Mouse (Mus musculus) stomach, postnatal 0 days (tissue): ENCODE measurements around the gene Arhgef28. TPM values are rescaled to one million over a fixed set of nuclear protein-coding genes. Genes with fewer than 3 reads are reported as not detected.

Source experiments
- ATAC-seq: fragments of 200-750 bp; cut with Nextera tagmentation; 2 replicates; pipeline ENCODE4 v1.8.0; 2017; ENCODE audit not compliant: low FRiP score, low TSS enrichment
- DNase-seq: peaks from one replicate; pipeline ENCODE4 v3.0.0-alpha.2; 2016; ENCODE audit warnings: low spot score
- H3K27ac ChIP-seq: fragments of 300-500 bp; sonication (generic); replicated peaks from 2 replicates; pipeline ENCODE4 v1.5.1; 2014; ENCODE audit warnings: mild to moderate bottlenecking, control low read depth
- H3K27me3 ChIP-seq: fragments of 300-500 bp; sonication (generic); 2 replicates; pipeline ENCODE4 v1.6.1; 2014; ENCODE audit warnings: low read length; ENCODE audit not compliant: control insufficient read depth, insufficient read depth
- H3K36me3 ChIP-seq: fragments of 300-500 bp; sonication (generic); 2 replicates; pipeline ENCODE4 v1.6.1; 2014; ENCODE audit warnings: low read length, mixed read lengths; ENCODE audit not compliant: control insufficient read depth, insufficient read depth
- H3K4me1 ChIP-seq: fragments of 300-500 bp; sonication (generic); replicated peaks from 2 replicates; pipeline ENCODE4 v1.6.1; 2014; ENCODE audit warnings: antibody characterized with exemption; ENCODE audit not compliant: control insufficient read depth, insufficient read depth
- H3K4me2 ChIP-seq: fragments of 300-500 bp; sonication (generic); replicated peaks from 2 replicates; pipeline ENCODE4 v1.6.1; 2014; ENCODE audit warnings: low read depth, mild to moderate bottlenecking, control low read depth, moderate library complexity
- H3K4me3 ChIP-seq: fragments of 300-500 bp; sonication (generic); 2 replicates; pipeline ENCODE4 v1.5.1; 2014; ENCODE audit warnings: low read depth, low read length, control low read depth
- H3K9ac ChIP-seq: fragments of 300-500 bp; sonication (generic); 2 replicates; pipeline ENCODE4 v1.6.1; 2014; ENCODE audit warnings: mild to moderate bottlenecking, low read length, control low read depth, mixed read lengths
- H3K9me3 ChIP-seq: fragments of 300-500 bp; sonication (generic); 2 replicates; pipeline ENCODE4 v1.6.1; 2016; ENCODE audit warnings: low read length; ENCODE audit not compliant: control insufficient read depth
- CTCF ChIP-seq: IDR thresholded peaks from 2 replicates; pipeline ENCODE4 v1.5.1; 2016; ENCODE audit warnings: antibody characterized with exemption, low read depth, mild to moderate bottlenecking, moderate library complexity
- EP300 ChIP-seq: optimal IDR thresholded peaks from 2 replicates; pipeline ENCODE3; 2016; ENCODE audit warnings: antibody characterized with exemption
- WGBS: fragments of 180-500 bp; shearing (Covaris S2); extraction: QIAGEN DNeasy Blood & Tissue Kit; methylation state at CpG from one replicate; pipeline ENCODE4 v1.1.7; 2014; 5-methylcytosine and 5-hydroxymethylcytosine counted together
- polyA plus RNA-seq: library from polyadenylated mRNA; unstranded; fragments of >200 nt; fragmentation: Nextera tagmentation; extraction: Ambion mirVana; gene quantifications from 2 replicates; pipeline ENCODE4 v1.2.1, GENCODE M21; 2015

The Arhgef28 gene
- polyA plus RNA-seq, 1 experiment from 2014 or later = 23.1 TPM

DNA sequence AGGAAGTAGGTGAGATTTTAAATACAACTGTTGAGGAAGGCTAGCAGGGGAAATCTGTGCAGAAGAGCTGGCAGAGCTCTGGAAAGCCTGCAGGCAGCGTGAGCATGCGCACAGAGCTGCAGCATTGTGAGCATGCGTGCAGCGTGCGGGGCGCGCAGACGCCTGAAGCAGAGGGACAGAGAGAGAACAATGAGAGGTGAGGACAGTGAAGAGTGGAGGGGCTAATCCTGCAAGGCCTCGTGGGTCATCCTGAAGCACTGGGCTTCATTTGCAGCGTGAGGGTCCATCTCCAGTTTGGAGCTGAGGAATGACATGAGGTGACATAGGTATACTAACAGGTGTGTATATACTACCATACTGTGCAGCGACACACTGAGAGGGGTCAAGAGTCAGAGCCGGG is 35.0 kb downstream of the Arhgef28 start:
- H3K4me1 ChIP-seq = no peaks in the 10 kb centered on the region
- H3K9ac ChIP-seq = no peak overlapping the region
- DNase-seq = no peak
- no peaks in the 10 kb centered on the region for H3K27me3 ChIP-seq
- no peak for TF ChIP-seq EP300
- no peak for TF ChIP-seq CTCF
- H3K9me3 ChIP-seq = no peaks in the 10 kb centered on the region
- no peak for ATAC-seq
- no peaks in the 10 kb centered on the region for H3K36me3 ChIP-seq
- 88% methylated on average over 12 of the region's 12 CpGs for WGBS
- no peak overlapping the region for H3K4me3 ChIP-seq
- no peak overlapping the region for H3K27ac ChIP-seq
- H3K4me2 ChIP-seq = no peak overlapping the region

DNA sequence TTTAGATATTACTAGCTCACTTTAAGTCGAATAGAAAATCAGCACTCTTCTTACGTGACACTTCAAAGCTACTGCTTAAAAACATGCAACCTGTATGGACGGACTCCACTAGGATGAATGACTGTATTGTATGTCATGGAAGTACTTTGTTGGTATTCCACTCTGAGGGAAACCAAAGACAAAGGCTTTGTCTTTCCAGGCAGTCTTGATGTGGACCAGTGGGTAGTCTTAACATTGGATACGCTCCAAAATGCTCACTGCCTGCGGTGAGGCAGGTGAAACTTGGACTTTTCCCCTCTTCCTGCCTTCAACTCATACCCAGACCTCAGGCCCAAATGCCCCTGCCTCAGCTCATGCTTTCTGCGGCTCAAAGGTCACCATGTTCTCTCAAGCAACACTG is 41.4 kb downstream of the Arhgef28 start:
- Histone ChIP-seq H3K4me3 (no peak overlapping the region), H3K4me1 (no peaks in the 10 kb centered on the region), H3K4me2 (no peak overlapping the region), H3K36me3 (no peaks in the 10 kb centered on the region), H3K27ac (no peak overlapping the region), H3K9me3 (no peaks in the 10 kb centered on the region), H3K27me3 (no peaks in the 10 kb centered on the region), H3K9ac (no peak overlapping the region)
- TF ChIP-seq EP300 = no peak
- DNase-seq = no peak
- ATAC-seq = peak; percentile 40; the same call in 1 of the 2 replicates
- WGBS = 70% methylated on average over 6 of the region's 6 CpGs

DNA sequence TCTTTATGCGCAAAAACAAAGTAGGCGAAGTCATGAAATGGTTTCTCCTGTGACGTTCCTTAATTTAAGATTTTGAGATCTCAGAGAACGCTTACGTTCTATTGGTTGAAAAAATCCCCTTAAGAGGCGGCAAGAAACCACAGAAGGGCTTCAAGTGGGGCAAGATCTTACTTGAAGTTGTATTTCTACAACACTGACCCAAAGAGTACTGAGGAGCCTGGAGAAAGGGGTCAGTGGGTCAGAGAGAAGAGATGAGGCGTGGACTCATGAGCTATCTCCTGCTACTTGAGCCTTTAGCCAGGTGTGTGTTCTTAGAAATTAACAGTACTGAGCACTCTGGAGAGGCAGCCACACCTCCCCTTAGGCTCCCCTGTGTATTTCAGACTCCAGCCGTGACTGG is 44.7 kb downstream of the Arhgef28 start:
- Histone ChIP-seq H3K27ac (no peak overlapping the region), H3K9ac (no peak overlapping the region), H3K4me1 (no peaks in the 10 kb centered on the region), H3K4me2 (no peak overlapping the region), H3K4me3 (no peak overlapping the region), H3K9me3 (no peaks in the 10 kb centered on the region), H3K36me3 (no peaks in the 10 kb centered on the region), H3K27me3 (no peaks in the 10 kb centered on the region)
- DNase-seq (no peak), ATAC-seq (no peak)
- 92% methylated on average over 8 of the region's 8 CpGs for WGBS
- TF ChIP-seq EP300 (no peak), CTCF (no peak)

DNA sequence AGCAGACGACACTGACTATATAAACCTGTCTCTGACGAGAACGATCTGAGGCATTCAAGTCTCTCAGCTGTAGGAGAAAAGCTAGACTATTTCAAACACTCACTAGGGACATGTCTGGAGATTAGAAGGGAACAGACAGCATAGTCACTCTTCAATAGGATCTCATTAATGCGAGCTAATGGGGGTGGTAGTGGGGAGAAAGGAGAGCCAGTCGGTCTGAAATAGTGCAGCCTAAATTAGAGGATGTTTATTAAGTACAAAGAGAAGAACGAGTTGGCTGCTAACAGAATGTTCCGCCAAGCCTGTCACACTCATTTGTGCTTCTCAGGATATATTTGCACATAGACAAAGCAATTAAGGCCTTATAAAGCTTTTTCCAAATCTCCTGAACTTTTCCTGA is 49.6 kb downstream of the Arhgef28 start:
- 55% methylated on average over 7 of the region's 7 CpGs for WGBS
- Histone ChIP-seq H3K9me3 (no peaks in the 10 kb centered on the region), H3K9ac (no peak overlapping the region), H3K4me1 (no peaks in the 10 kb centered on the region), H3K27ac (no peak overlapping the region), H3K4me3 (no peak overlapping the region), H3K4me2 (no peak overlapping the region), H3K36me3 (no peaks in the 10 kb centered on the region), H3K27me3 (no peaks in the 10 kb centered on the region)
- no peak for ATAC-seq
- TF ChIP-seq CTCF (no peak), EP300 (no peak)
- DNase-seq = no peak

DNA sequence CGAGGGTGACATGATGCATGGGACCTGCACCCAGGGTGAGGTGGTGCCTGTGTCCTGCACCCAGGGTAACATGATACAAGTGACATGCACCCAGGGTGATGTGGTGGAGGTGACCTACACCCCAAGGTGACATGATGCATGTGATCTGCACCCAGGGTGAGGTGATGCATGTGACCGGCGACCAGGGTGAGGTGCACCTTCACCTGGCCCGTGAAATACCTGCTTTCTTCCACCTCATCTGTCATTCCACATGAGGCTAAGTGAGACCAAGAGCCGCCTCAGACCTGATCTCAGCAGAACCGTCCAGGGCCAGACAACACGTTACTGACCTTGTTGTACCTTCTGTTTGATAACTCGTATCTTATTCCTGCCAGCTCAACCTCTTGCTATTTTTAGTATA is 53.5 kb downstream of the Arhgef28 start:
- TF ChIP-seq EP300 = no peak
- no peak for TF ChIP-seq CTCF
- Histone ChIP-seq H3K27ac (no peak overlapping the region), H3K4me3 (no peak overlapping the region), H3K9me3 (no peaks in the 10 kb centered on the region), H3K9ac (no peak overlapping the region), H3K4me2 (no peak overlapping the region), H3K4me1 (no peaks in the 10 kb centered on the region), H3K36me3 (no peaks in the 10 kb centered on the region), H3K27me3 (no peaks in the 10 kb centered on the region)
- no peak for DNase-seq
- 69% methylated on average over 8 of the region's 8 CpGs for WGBS
- ATAC-seq = peak; percentile 74

DNA sequence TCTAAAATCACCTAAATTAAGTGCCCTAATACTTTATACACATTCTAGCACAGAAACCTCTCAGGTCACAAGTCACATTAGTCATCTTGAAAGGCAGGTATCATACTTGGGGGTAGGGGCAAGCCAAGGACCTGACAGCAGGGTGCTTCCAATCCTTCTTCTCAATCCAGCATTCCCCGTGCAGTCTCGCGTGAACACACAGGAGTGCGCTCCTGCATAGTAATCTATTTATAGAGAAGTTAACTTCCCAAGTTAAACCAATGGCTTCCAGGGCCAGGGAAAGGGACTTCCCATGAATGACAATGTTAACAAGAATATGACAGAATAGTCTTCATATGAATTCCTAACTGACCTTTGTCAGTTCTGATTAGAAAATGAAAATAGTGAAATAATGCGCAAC is 58.7 kb downstream of the Arhgef28 start:
- no peak for ATAC-seq
- Histone ChIP-seq H3K4me2 (no peak overlapping the region), H3K36me3 (no peaks in the 10 kb centered on the region)

More for the DNA sequence above, 58.7 kb downstream of the Arhgef28 start:
- H3K9me3 ChIP-seq = no peaks in the 10 kb centered on the region
- no peak overlapping the region for H3K4me3 ChIP-seq
- no peak for DNase-seq
- WGBS = 75% methylated on average over 5 of the region's 5 CpGs
- no peak overlapping the region for H3K9ac ChIP-seq
- H3K27ac ChIP-seq = no peak overlapping the region
- no peak for TF ChIP-seq CTCF
- TF ChIP-seq EP300 = no peak
- no peaks in the 10 kb centered on the region for H3K4me1 ChIP-seq
- H3K27me3 ChIP-seq = no peaks in the 10 kb centered on the region
